Mouse (Mus musculus): Measurements from ENCODE around the gene Scube3.

The Scube3 gene

GRCm38 (mm10) chr17:28141771-28142699, at the start of gene Scube3:
TSS of gene Scube3 (plus strand) at chr17:28142141.
- no peak for DNase-seq (ENCODE audit: low spot score in 2 of 2)

- DNase-seq (ENCODE audit: low spot score in 2 of 2), result no peak
Observed at GRCm38 (mm10) chr17:28092297-28092696, 49.6 kb upstream of the Scube3 start.

GRCm38 (mm10) chr17:28093837-28094236, 48.1 kb upstream of the Scube3 start:
- DNase-seq (ENCODE audit: low spot score in 2 of 2), result no peak

GRCm38 (mm10) chr17:28096418-28096817, 45.5 kb upstream of the Scube3 start:
- no peak for DNase-seq (ENCODE audit: low spot score in 2 of 2)

- DNase-seq (ENCODE audit: low spot score in 2 of 2), result no peak
Observed at GRCm38 (mm10) chr17:28097308-28097707, 44.6 kb upstream of the Scube3 start.

GRCm38 (mm10) chr17:28099086-28099485, 42.9 kb upstream of the Scube3 start:
- no peak for DNase-seq (ENCODE audit: low spot score in 2 of 2)

GRCm38 (mm10) chr17:28100669-28101068, 41.3 kb upstream of the Scube3 start:
- DNase-seq (ENCODE audit: low spot score in 2 of 2), result no peak

- DNase-seq (ENCODE audit: low spot score in 2 of 2), result no peak
Observed at GRCm38 (mm10) chr17:28101284-28101887, 40.6 kb upstream of the Scube3 start.

GRCm38 (mm10) chr17:28101902-28102319, 40.0 kb upstream of the Scube3 start:
- no peak for DNase-seq (ENCODE audit: low spot score in 2 of 2)

- DNase-seq (ENCODE audit: low spot score in 2 of 2), result no peak
Observed at GRCm38 (mm10) chr17:28104416-28104815, 37.5 kb upstream of the Scube3 start.

GRCm38 (mm10) chr17:28106352-28106751, 35.6 kb upstream of the Scube3 start:
- no peak for DNase-seq (ENCODE audit: low spot score in 2 of 2)

- DNase-seq (ENCODE audit: low spot score in 2 of 2), result no peak
Observed at GRCm38 (mm10) chr17:28107275-28107674, 34.7 kb upstream of the Scube3 start.

GRCm38 (mm10) chr17:28112266-28112665, 29.7 kb upstream of the Scube3 start:
- DNase-seq (ENCODE audit: low spot score in 2 of 2), result no peak

GRCm38 (mm10) chr17:28116335-28116734, 25.6 kb upstream of the Scube3 start:
- no peak for DNase-seq (ENCODE audit: low spot score in 2 of 2)

GRCm38 (mm10) chr17:28117451-28118209, 24.3 kb upstream of the Scube3 start:
- DNase-seq (ENCODE audit: low spot score in 2 of 2), result no peak

- no peak for DNase-seq (ENCODE audit: low spot score in 2 of 2)
Observed at GRCm38 (mm10) chr17:28120460-28120859, 21.5 kb upstream of the Scube3 start.

GRCm38 (mm10) chr17:28122949-28123348, 19.0 kb upstream of the Scube3 start:
- no peak for DNase-seq (ENCODE audit: low spot score in 2 of 2)

GRCm38 (mm10) chr17:28123627-28124026, 18.3 kb upstream of the Scube3 start:
- DNase-seq (ENCODE audit: low spot score in 2 of 2), result no peak

- no peak for DNase-seq (ENCODE audit: low spot score in 2 of 2)
Observed at GRCm38 (mm10) chr17:28124368-28124767, 17.6 kb upstream of the Scube3 start.

- no peak for DNase-seq (ENCODE audit: low spot score in 2 of 2)
Observed at GRCm38 (mm10) chr17:28129796-28130195, 12.1 kb upstream of the Scube3 start.

GRCm38 (mm10) chr17:28130391-28131125, 11.4 kb upstream of the Scube3 start:
- DNase-seq (ENCODE audit: low spot score in 2 of 2), result no peak

- no peak for DNase-seq (ENCODE audit: low spot score in 2 of 2)
Observed at GRCm38 (mm10) chr17:28131156-28131555, 10.8 kb upstream of the Scube3 start.

Measured in right cerebral cortex, postnatal 36 days (tissue).